In the genomic region with DNA sequence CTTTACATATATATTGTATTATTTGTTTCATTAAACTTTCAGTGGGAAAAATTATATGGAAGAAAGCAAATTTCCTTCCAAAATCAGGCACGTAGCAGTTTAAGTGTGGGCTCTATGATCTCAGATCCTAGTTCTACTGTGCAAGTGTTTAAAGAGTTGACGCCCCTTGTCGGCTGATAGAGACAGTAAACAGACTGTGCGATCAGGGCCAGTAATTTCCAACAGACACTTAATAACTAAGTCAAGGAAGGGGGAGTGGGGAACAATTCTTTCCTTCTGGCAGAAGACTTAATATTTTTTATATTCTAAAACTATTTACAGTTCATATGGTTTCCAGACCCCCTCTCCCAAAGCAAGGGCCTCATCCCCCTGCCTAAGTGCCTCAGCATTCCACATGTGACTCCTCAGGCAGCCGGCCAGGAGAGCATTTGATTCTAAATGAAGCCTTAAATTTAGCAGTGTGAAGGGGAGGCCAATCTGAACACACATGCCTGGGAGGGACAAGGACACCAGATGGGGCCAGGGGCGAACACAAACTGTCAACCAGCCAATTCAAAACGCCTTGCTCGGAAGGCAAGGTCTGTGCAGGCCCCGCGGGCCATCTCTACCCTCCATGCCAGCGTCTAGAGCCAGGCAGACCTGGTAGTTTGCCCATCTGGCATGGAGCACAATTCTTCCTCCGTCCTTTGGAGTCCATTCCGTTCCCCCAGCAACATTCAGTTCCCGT, we compare ENCODE assay signal across 8 mouse cellular contexts. TPM values are rescaled to one million over a fixed set of nuclear protein-coding genes. Genes with fewer than 3 reads are reported as not detected.
A peak's percentile ranks its signal among the peaks of the same experiment; 100 is the strongest.
DNase-seq lines count a peak whose midpoint lies in the region; ATAC-seq lines count a peak whose summit lies in the region.

No protein-coding gene starts in this region.

- no peaks in the 10 kb centered on the region for H3K36me3 ChIP-seq in forebrain, embryonic 14.5 days (ENCODE audit: control insufficient read depth, insufficient read depth, low read length)
- no peaks in the 10 kb centered on the region for H3K36me3 ChIP-seq in forebrain, embryonic 12.5 days (replicated peaks)
- H3K36me3 ChIP-seq in limb, embryonic 13.5 days: no peaks in the 10 kb centered on the region

- 50% methylated on average over 14 of the region's 14 CpGs for WGBS in forebrain, embryonic 14.5 days
- 80% methylated on average over 14 of the region's 14 CpGs for WGBS in forebrain, embryonic 12.5 days
- 38% methylated on average over 14 of the region's 14 CpGs for WGBS in limb, embryonic 13.5 days

- H3K9me3 ChIP-seq in forebrain, embryonic 14.5 days (replicated peaks; ENCODE audit: control insufficient read depth, low read length): no peaks in the 10 kb centered on the region
- H3K9me3 ChIP-seq in forebrain, embryonic 12.5 days: no peaks in the 10 kb centered on the region
- H3K9me3 ChIP-seq in limb, embryonic 13.5 days: no peaks in the 10 kb centered on the region

- peak; percentile 93 for ATAC-seq in forebrain, embryonic 14.5 days
- no peak for ATAC-seq in forebrain, embryonic 12.5 days (ENCODE audit: low FRiP score)
- peak; percentile 80 for ATAC-seq in frontal cortex, adult (ENCODE audit: low TSS enrichment)
- peak; percentile 95 for ATAC-seq in limb, embryonic 13.5 days (ENCODE audit: low FRiP score, low read depth)

- H3K27me3 ChIP-seq in forebrain, embryonic 14.5 days (replicated peaks; ENCODE audit: control insufficient read depth, insufficient read depth, low read length): no peaks in the 10 kb centered on the region
- no peaks in the 10 kb centered on the region for H3K27me3 ChIP-seq in forebrain, embryonic 12.5 days
- H3K27me3 ChIP-seq in limb, embryonic 13.5 days: no peaks in the 10 kb centered on the region

- intact Hi-C loops in heart, postnatal 25 days (cut with DNase I): no loop called here

- no peak overlapping the region for H3K9ac ChIP-seq in forebrain, embryonic 14.5 days (ENCODE audit: low read length)
- no peak overlapping the region for H3K9ac ChIP-seq in forebrain, embryonic 12.5 days
- H3K9ac ChIP-seq in limb, embryonic 13.5 days: no peak overlapping the region

- DNase-seq in forebrain, embryonic 14.5 days (ENCODE audit: low spot score): peak; percentile 81
- DNase-seq in NIH3T3 (ENCODE audit: low read depth): peak; percentile 26
- DNase-seq in heart, postnatal 25 days (ENCODE audit: low spot score): peak; percentile 19
- peak; percentile 35 for DNase-seq in right cerebral cortex, postnatal 4 days
- DNase-seq in spleen, adult 12 weeks (ENCODE audit: low spot score): no peak

- no peak overlapping the region for H3K4me3 ChIP-seq in forebrain, embryonic 14.5 days (ENCODE audit: low read depth, low read length)
- no peak overlapping the region for H3K4me3 ChIP-seq in forebrain, embryonic 12.5 days (replicated peaks)
- H3K4me3 ChIP-seq in limb, embryonic 13.5 days: no peak overlapping the region

- H3K27ac ChIP-seq in forebrain, embryonic 14.5 days (ENCODE audit: low read depth, low read length): peak overlapping the region; percentile 33; the same call in 1 of the 2 replicates
- H3K27ac ChIP-seq in forebrain, embryonic 12.5 days: no peak overlapping the region
- H3K27ac ChIP-seq in limb, embryonic 13.5 days: peak overlapping the region; percentile 81

- H3K4me2 ChIP-seq in forebrain, embryonic 14.5 days (ENCODE audit: low read length): no peak overlapping the region
- H3K4me2 ChIP-seq in forebrain, embryonic 12.5 days: no peak overlapping the region
- H3K4me2 ChIP-seq in limb, embryonic 13.5 days (replicated peaks): peak overlapping the region; percentile 32

- peaks cover 7% of the 10 kb centered on the region; the same call in 1 of the 2 replicates for H3K4me1 ChIP-seq in forebrain, embryonic 14.5 days (ENCODE audit: control insufficient read depth, insufficient read depth, low read length)
- H3K4me1 ChIP-seq in forebrain, embryonic 12.5 days: peaks cover 4% of the 10 kb centered on the region; the same call in 1 of the 2 replicates
- peaks cover 14% of the 10 kb centered on the region for H3K4me1 ChIP-seq in limb, embryonic 13.5 days

RNA-seq across cellular contexts. Expression of gene Atp8b4, which starts 50.1 kb away (rescaled TPM):
- polyA plus RNA-seq in forebrain, embryonic 14.5 days (2014; fragmentation: Nextera tagmentation; extraction: Ambion mirVana): 0.06 TPM in 1 of 2 replicates, not detected in the other
- 0.93 and 2.5 TPM in 2 replicates for polyA plus RNA-seq in forebrain, embryonic 12.5 days (2016; fragmentation: Nextera tagmentation; extraction: Ambion mirVana)
- total RNA-seq in heart, postnatal 25 days (2021): under 1 TPM; 0.25 to 0.52 TPM
- 0.22 and 0.41 TPM in 2 replicates for polyA plus RNA-seq in limb, embryonic 13.5 days (2015; fragmentation: Nextera tagmentation; extraction: Ambion mirVana)
